Comparison of ENCODE assay signal across 23 mouse cellular contexts in the genomic region with DNA sequence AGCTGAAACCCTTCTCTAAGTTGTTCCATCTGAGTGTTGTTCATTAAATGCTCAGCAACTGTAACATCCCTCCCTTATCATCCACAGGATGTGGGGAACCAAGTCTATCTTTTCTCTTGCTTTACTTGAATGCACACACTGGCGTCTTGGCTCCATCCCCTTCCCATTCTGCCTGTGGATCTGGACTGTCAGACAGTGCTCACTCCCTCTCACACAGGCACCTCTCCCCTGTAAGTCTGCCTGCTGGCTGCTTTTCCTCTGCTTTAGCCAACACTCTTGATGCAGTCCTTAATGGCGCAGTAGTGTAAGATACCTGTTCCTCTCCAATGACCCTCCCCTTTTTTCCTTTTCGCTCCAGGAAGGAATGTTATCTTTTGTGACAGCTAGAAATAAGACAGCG.
"Had no signal": no experiment of that assay in that cellular context is flagged by ENCODE, and none has a peak within 500 bp of the region (broad histone marks: within the 10 kb centered on the region; RNA-seq: fewer than 3 reads in every experiment).

No protein-coding gene starts in this region.

- H3K27me3 ChIP-seq: liver, embryonic 12.5 days; liver, embryonic 15.5 days; lung, embryonic 15.5 days; midbrain, embryonic 13.5 days; stomach, embryonic 15.5 days had no signal

- H3K27ac ChIP-seq: left cerebral cortex, adult 2 months; limb, embryonic 12.5 days; liver, embryonic 12.5 days; liver, embryonic 15.5 days; lung, embryonic 15.5 days; midbrain, embryonic 10.5 days; midbrain, embryonic 13.5 days; neural tube, embryonic 13.5 days; stomach, embryonic 15.5 days had no signal

- H3K9ac ChIP-seq: limb, embryonic 12.5 days; liver, embryonic 12.5 days; liver, embryonic 15.5 days; lung, embryonic 15.5 days; midbrain, embryonic 13.5 days; neural tube, embryonic 13.5 days; stomach, embryonic 15.5 days had no signal

- ATAC-seq: liver, embryonic 12.5 days; midbrain, embryonic 13.5 days; midbrain, embryonic 16.5 days had no signal

- H3K4me3 ChIP-seq: left cerebral cortex, adult 2 months; limb, embryonic 12.5 days; liver, embryonic 12.5 days; liver, embryonic 15.5 days; lung, embryonic 15.5 days; megakaryocyte, embryonic 14.5 days; midbrain, embryonic 10.5 days; midbrain, embryonic 13.5 days; myocyte; neural tube, embryonic 13.5 days; stomach, embryonic 15.5 days had no signal

- H3K36me3 ChIP-seq: limb, embryonic 12.5 days; liver, embryonic 12.5 days; liver, embryonic 15.5 days; lung, embryonic 15.5 days; midbrain, embryonic 10.5 days; midbrain, embryonic 13.5 days; neural tube, embryonic 13.5 days; stomach, embryonic 15.5 days had no signal

- H3K4me2 ChIP-seq: limb, embryonic 12.5 days; liver, embryonic 12.5 days; liver, embryonic 15.5 days; lung, embryonic 15.5 days; midbrain, embryonic 13.5 days; neural tube, embryonic 13.5 days; stomach, embryonic 15.5 days had no signal

- H3K9me3 ChIP-seq: limb, embryonic 12.5 days; liver, embryonic 12.5 days; liver, embryonic 15.5 days; lung, embryonic 15.5 days; megakaryocyte, embryonic 14.5 days; midbrain, embryonic 10.5 days; midbrain, embryonic 13.5 days; neural tube, embryonic 13.5 days; stomach, embryonic 15.5 days had no signal

- DNase-seq: kidney, adult 8-10 months; kidney, postnatal 36 days; layer of hippocampus, postnatal 36 days; liver; lung, adult 18-20 months; lung, postnatal 10 days; lung, postnatal 36 days; retina, postnatal 1 day; right cerebral cortex, postnatal 25 days; spleen, adult 18-20 months; thymus, postnatal 25 days had no signal

- H3K4me1 ChIP-seq: limb, embryonic 12.5 days; liver, embryonic 12.5 days; liver, embryonic 15.5 days; lung, embryonic 15.5 days; megakaryocyte, embryonic 14.5 days; midbrain, embryonic 13.5 days; stomach, embryonic 15.5 days had no signal
